Mouse (Mus musculus) kidney, adult 2 months (tissue): ENCODE results near the gene Gm47996. TPM values are rescaled to one million over a fixed set of nuclear protein-coding genes. Genes with fewer than 3 reads are reported as not detected.
"Not testable (repeated sequence)": the region's sequence is repeated elsewhere in the genome, so short reads cannot be mapped to it uniquely, and the experiment has no call there.

Source experiments
- DNase-seq: peaks from one replicate; pipeline ENCODE4 v3.0.0; 2021
- H3K27ac ChIP-seq: fragments of 200-500 bp; 2 replicates; pipeline ENCODE4 v1.5.1; 2012; ENCODE audit warnings: low read depth, low read length, control low read depth, inconsistent platforms; ENCODE audit not compliant: insufficient read depth
- H3K27me3 ChIP-seq: fragments of 200-500 bp; replicated peaks from 2 replicates; pipeline ENCODE4 v1.6.1; 2012; ENCODE audit warnings: mild to moderate bottlenecking, moderate library complexity, low read length, inconsistent platforms; ENCODE audit not compliant: control insufficient read depth, insufficient read depth
- H3K36me3 ChIP-seq: fragments of 200-500 bp; 2 replicates; pipeline ENCODE4 v1.6.1; 2012; ENCODE audit warnings: mild to moderate bottlenecking, moderate library complexity, low read length, inconsistent platforms; ENCODE audit not compliant: control insufficient read depth, insufficient read depth
- H3K4me1 ChIP-seq: fragments of 200-500 bp; 2 replicates; pipeline ENCODE4 v1.6.1; 2011; ENCODE audit warnings: low read length; ENCODE audit not compliant: control insufficient read depth, insufficient read depth
- H3K4me3 ChIP-seq: fragments of 200-500 bp; 2 replicates; pipeline ENCODE4 v1.5.1; 2011; ENCODE audit warnings: mild to moderate bottlenecking, low read depth, low read length, control low read depth; ENCODE audit not compliant: insufficient read depth
- CTCF ChIP-seq: fragments of 200-500 bp; conservative IDR thresholded peaks from 2 replicates; pipeline ENCODE4 v1.5.1; 2011; ENCODE audit warnings: low read depth, mild to moderate bottlenecking, control low read depth, low read length, moderate library complexity, mixed read lengths; ENCODE audit not compliant: insufficient read depth, insufficient read length
- POLR2A ChIP-seq: fragments of 200-500 bp; IDR thresholded peaks from one replicate; pipeline ENCODE4 v1.6.1; 2011; ENCODE audit warnings: low read depth, low read length, control low read depth
- WGBS: fragments of 180-500 bp; shearing (Covaris S2); methylation state at CpG from one replicate; pipeline ENCODE4 v1.1.7; 2018; 5-methylcytosine and 5-hydroxymethylcytosine counted together
- polyA plus RNA-seq: library from polyadenylated mRNA; depleted of rRNA; stranded (reverse); fragments of >200 nt; gene quantifications from 2 replicates; pipeline ENCODE4 v1.2.3, GENCODE M21; 2012

Gm47996 gene
- polyA plus RNA-seq, 1 experiment, result not detected

DNA sequence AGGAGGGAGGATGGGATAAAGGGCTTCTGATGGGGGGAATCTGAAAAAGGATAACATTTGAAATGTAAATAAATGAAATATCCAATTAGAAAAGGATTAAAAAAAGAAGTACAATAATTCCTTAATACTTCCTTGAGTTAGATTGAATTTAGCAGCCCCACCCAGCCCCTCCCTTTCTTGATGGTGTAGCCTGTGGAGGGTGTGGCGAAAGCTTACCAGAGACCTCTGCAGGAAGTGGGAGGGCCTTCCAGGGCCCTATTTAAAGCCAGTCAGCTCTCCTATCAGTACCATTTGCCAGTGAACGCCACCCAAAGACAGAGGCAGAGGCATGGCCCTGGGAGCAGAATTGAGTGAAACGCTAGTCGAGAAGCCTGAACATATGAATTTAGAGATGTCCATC, 11.8 kb upstream of the Gm47996 start, which contains the start of gene Gm47995:
Gene Gm47995, plus strand, starts transcription at position 329 of the 400 bp plus-strand sequence.
- not testable (repeated sequence) for H3K36me3 ChIP-seq, DNase-seq, H3K27ac ChIP-seq, H3K4me3 ChIP-seq, H3K27me3 ChIP-seq, H3K4me1 ChIP-seq
- WGBS, result 90% methylated on average over 3 of the region's 4 CpGs

DNA sequence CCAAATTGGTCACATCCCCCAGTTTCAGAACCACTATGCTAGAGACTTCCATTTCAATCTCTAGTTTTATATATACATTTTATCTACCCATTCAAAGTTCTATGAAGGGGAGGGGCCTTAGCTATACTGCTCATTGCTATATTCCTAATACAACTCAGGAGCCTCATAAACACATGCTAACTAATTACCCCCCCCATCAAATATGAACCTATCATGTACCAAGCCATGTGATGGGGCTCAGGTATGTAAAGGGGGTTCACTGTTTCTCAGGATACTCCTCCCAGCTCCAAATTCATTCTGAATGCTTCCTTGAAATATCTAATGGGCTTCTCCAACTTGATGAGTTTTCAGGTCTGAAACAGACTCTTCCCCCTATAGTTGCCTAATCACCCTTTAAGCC, 9.3 kb upstream of the Gm47996 start:
- not testable (repeated sequence) for H3K4me1 ChIP-seq, H3K4me3 ChIP-seq, DNase-seq, H3K27ac ChIP-seq, H3K36me3 ChIP-seq, H3K27me3 ChIP-seq

DNA sequence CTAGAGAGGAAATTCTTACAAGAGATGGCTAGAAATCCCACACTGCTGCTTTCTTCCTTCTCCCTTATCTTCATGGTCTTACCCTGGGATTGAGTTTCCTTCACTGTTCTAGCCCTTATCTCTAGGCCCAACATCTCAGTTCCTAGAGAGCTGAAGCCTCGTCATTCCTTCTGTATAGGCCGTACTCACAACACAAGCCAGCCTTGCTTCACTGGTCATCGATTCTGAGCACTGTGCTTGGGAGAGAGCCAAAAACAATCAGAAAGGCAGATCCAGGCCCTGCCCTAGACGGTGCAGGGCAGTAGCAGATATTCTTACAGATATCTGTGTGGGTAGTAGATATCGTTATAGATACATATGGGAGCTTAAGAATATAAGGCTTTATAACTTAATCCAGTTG, 7.2 kb upstream of the Gm47996 start:
- WGBS, result 39% methylated on average over 3 of the region's 5 CpGs
- not testable (repeated sequence) for DNase-seq, H3K4me1 ChIP-seq, H3K27me3 ChIP-seq, H3K36me3 ChIP-seq, H3K27ac ChIP-seq, H3K4me3 ChIP-seq

DNA sequence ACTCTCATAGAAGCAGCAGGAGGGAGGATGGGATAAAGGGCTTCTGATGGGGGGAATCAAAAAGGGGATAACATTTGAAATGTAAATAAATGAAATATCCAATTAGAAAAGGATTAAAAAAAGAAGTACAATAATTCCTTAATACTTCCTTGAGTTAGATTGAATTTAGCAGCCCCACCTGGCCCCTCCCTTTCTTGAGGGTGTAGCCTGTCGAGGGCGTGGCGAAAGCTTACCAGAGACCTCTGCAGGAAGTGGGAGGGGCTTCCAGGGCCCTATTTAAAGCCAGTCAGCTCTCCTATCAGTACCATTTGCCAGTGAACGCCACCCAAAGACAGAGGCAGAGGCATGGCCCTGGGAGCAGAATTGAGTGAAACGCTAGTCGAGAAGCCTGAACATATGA, 6.1 kb upstream of the Gm47996 start, which contains the start of gene 3110040M04Rik:
Gene 3110040M04Rik, plus strand, starts transcription at position 304 of the 400 bp plus-strand sequence.
- not testable (repeated sequence) for H3K4me1 ChIP-seq, H3K4me3 ChIP-seq, H3K36me3 ChIP-seq, DNase-seq, H3K27ac ChIP-seq, H3K27me3 ChIP-seq
- WGBS, result no CpG with 5 or more reads among the region's 6 CpGs

DNA sequence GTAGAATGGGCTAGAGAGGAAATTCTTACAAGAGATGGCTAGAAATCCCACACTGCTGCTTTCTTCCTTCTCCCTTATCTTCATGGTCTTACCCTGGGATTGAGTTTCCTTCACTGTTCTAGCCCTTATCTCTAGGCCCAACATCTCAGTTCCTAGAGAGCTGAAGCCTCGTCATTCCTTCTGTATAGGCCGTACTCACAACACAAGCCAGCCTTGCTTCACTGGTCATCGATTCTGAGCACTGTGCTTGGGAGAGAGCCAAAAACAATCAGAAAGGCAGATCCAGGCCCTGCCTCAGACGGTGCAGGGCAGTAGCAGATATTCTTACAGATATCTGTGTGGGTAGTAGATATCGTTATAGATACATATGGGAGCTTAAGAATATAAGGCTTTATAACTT, 1.4 kb upstream of the Gm47996 start:
- H3K4me3 ChIP-seq, H3K27ac ChIP-seq, H3K27me3 ChIP-seq, H3K4me1 ChIP-seq, DNase-seq, H3K36me3 ChIP-seq: not testable (repeated sequence)
- 44% methylated on average over 3 of the region's 5 CpGs for WGBS

DNA sequence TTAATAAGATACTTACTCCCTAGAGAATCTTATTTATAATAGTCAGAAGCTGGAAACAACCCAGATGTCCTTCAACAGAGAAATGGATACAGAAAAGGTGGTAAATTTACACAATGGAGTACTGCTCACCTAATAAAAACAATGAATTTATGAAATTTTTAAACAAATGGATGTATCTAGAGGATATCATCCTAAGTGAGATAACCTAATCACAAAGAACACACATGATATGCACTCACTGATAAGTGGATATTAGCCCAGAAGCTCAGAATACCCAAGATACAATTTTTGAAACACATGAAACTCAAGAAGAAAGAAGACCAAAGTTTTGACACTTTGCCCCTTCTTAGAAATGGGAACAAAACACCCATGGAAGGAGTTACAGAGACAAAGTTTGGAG, 987 bp upstream of the Gm47996 start:
- H3K4me1 ChIP-seq, H3K27me3 ChIP-seq, DNase-seq, H3K36me3 ChIP-seq, H3K4me3 ChIP-seq, H3K27ac ChIP-seq: not testable (repeated sequence)

DNA sequence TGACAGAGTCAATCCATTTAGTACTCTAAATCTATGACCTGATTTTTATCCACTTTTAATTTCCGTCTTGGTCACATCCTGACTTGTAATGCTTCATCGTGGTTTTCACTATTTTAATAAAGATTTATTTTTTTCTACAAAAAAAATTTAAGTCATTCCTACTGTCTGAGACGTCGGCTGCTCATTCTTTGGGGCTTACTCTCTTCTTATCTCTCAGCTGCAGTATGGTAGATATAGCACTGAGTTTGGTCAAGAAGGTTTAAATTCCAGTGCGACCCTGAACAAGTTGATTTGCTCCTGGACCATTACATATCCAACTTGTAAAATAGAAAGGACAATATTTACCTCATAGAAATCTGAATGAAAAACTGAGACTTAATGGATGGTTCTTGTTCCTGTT, 1.7 kb downstream of the Gm47996 start:
- H3K4me1 ChIP-seq, result peaks cover 11% of the 10 kb centered on the region; the same call in 1 of the 2 replicates
- H3K27me3 ChIP-seq, H3K4me3 ChIP-seq, DNase-seq, H3K27ac ChIP-seq, H3K36me3 ChIP-seq: not testable (repeated sequence)
- 88% methylated on average over 5 of the region's 5 CpGs for WGBS

DNA sequence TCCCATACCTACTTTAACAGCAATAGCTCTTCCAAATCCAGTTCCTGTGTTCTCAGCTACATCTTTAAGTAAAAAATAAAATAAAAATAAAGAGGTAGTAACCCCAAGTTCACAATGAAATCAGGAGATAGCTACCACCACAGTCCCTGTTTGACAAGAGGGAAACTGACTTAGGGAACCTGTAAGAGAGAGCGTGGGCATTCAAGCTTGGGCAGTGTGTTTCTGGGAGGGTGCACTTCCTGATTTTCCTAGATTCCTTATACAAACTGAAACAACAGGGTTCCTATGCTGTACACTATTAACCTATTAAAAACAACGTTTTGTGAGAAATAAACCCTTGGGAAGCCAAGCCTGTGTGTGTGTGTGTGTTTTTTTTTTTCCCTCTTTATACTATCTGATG, 4.9 kb downstream of the Gm47996 start:
- 71% methylated on average over 2 of the region's 2 CpGs for WGBS
- DNase-seq, result no peak
- Histone ChIP-seq H3K4me1 (peaks cover 17% of the 10 kb centered on the region; the same call in 1 of the 2 replicates), H3K4me3 (no peak overlapping the region), H3K27me3 (no peaks in the 10 kb centered on the region), H3K27ac (no peak overlapping the region), H3K36me3 (no peaks in the 10 kb centered on the region)
- TF ChIP-seq POLR2A (no peak), CTCF (no peak)

DNA sequence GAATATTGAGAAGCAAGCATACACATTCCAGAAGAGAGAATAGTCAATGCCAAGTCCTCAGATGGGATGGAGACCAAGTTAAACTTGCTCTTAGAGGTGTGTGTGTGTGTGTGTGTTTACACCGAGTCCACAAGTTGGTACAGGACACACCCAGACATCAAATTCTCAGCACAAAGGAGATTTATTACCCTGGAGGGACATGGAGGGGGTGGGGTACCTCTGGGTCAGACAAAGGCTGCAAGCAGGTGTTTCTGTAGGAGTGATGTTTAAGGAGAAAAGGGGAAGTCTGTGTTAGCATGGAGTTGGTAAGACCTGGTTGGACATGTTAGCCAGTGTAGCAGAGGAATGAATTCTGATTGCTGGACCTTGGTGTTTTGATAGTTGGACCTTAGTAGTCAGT, 6.1 kb downstream of the Gm47996 start:
- no peak for DNase-seq
- Histone ChIP-seq H3K27me3 (no peaks in the 10 kb centered on the region), H3K27ac (peak overlapping the region; percentile 95), H3K4me1 (peaks cover 17% of the 10 kb centered on the region; the same call in 1 of the 2 replicates), H3K36me3 (no peaks in the 10 kb centered on the region), H3K4me3 (no peak overlapping the region)
- no peak for TF ChIP-seq CTCF
- TF ChIP-seq POLR2A, result no peak
- 17% methylated on average over 1 of the region's 1 CpGs for WGBS
